18 mouse cellular contexts compared by ENCODE assay signal in the genomic region with DNA sequence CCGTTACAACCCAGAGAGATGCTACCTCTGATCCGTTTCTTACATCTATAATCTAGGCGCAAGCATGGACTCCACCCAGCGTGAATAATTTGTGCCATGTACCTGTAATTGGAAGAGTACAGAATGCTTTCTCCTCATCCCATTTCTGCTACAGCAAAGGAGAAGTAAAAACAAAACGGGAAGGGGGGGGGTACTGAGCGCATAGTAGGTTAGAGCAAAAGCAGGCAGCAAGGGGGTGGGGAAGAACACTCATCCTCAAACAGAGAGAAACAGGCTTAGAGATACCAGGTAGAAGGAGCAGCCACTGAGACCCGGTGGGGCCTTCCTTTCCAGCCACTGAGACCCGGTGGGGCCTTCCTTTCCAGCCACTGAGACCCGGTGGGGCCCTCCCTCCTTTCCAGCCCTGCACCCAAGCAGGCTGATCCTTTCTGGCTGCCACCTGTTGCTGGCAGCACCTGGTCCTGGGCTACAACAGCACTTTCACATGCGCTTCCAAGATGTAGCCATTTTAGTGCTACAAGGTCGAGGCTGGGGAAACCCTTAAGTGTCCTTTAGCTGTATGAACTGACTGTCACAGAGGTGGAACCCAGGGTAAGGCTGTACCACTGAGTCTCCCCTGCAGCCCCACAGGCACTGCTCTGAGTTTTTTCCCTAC.
"Had no signal": no experiment of that assay in that cellular context is flagged by ENCODE, and none has a peak within 500 bp of the region (broad histone marks: within the 10 kb centered on the region; RNA-seq: fewer than 3 reads in every experiment).

No protein-coding gene starts in this region.

- H3K27me3 ChIP-seq: intestine, embryonic 15.5 days; kidney, embryonic 15.5 days; limb, embryonic 13.5 days; liver, embryonic 13.5 days; midbrain, embryonic 12.5 days; midbrain, embryonic 15.5 days; neural tube, embryonic 13.5 days had no signal

- H3K9ac ChIP-seq: intestine, embryonic 15.5 days; kidney, embryonic 15.5 days; limb, embryonic 13.5 days; liver, embryonic 13.5 days; midbrain, embryonic 12.5 days; midbrain, embryonic 15.5 days; neural tube, embryonic 13.5 days had no signal

- H3K9me3 ChIP-seq: intestine, embryonic 15.5 days; kidney, embryonic 15.5 days; limb, embryonic 13.5 days; liver, embryonic 13.5 days; midbrain, embryonic 15.5 days had no signal

- ATAC-seq: intestine, embryonic 15.5 days; midbrain, embryonic 15.5 days had no signal

- H3K4me1 ChIP-seq: intestine, embryonic 15.5 days; kidney, embryonic 15.5 days; limb, embryonic 13.5 days; liver, embryonic 13.5 days; midbrain, embryonic 12.5 days; midbrain, embryonic 15.5 days; neural tube, embryonic 13.5 days had no signal

- H3K27ac ChIP-seq: intestine, embryonic 15.5 days; kidney, embryonic 15.5 days; limb, embryonic 13.5 days; liver, embryonic 13.5 days; midbrain, embryonic 12.5 days; midbrain, embryonic 15.5 days; neural tube, embryonic 13.5 days had no signal

- H3K4me2 ChIP-seq: intestine, embryonic 15.5 days; kidney, embryonic 15.5 days; limb, embryonic 13.5 days; liver, embryonic 13.5 days; midbrain, embryonic 12.5 days; midbrain, embryonic 15.5 days; neural tube, embryonic 13.5 days had no signal

- H3K4me3 ChIP-seq: intestine, embryonic 15.5 days; kidney, embryonic 15.5 days; limb, embryonic 13.5 days; liver, embryonic 13.5 days; midbrain, embryonic 12.5 days; midbrain, embryonic 15.5 days; myocyte; neural tube, embryonic 13.5 days had no signal

- DNase-seq: kidney, adult 11 months; kidney, adult 8-10 months; kidney, postnatal 10 days; kidney, postnatal 36 days; left cerebral cortex, postnatal 4 days; liver, embryonic 13.5 days; lung, adult 2 months; lung, postnatal 14 days; lung, postnatal 4 days; thymus, adult 18-20 months; thymus, postnatal 36 days had no signal

- H3K36me3 ChIP-seq: intestine, embryonic 15.5 days; kidney, embryonic 15.5 days; limb, embryonic 13.5 days; liver, embryonic 13.5 days; midbrain, embryonic 12.5 days; midbrain, embryonic 15.5 days; neural tube, embryonic 13.5 days had no signal
